Mouse (Mus musculus) right cerebral cortex, postnatal 14 days (tissue): ENCODE data around the gene Adamts2.
A peak's percentile ranks its signal among the peaks of the same experiment; 100 is the strongest.

Source experiments
- DNase-seq: peaks from one replicate; pipeline ENCODE4 v3.0.0; 2022

Gene Adamts2

DNA sequence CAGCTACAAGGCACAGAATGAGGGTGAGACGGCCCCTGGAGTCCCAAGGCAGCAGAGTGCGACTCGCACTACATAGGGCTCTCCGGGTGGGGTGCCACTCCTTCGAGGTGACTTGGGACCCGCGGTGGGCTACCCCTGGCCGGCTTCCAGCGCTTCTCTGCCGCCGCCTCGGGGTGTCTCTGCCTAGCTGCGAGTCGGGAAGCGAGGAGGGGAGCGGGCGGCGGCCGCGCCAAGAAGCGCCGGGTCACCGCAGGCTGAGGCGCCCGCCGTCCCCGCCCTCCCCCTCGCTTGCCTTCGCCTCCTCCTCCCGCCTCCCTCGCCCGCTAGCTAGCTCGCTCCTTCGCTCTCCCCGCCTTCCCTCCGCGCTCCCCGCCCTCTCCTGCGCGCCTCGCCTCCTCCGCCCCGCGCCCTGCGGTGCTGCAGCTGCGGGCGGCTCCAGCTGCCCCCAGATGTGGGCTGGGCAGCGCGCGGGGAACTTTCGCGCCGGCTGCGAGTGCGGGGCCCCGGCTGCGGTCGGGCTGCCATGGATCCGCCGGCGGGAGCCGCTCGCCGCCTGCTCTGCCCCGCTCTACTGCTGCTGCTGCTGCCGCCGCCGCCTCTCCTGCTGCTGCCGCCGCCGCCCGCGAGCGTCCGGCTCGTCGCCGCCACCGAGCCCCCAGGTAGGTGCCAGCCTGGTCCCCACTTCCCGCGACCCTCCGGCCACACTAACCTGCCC, at the start of gene Adamts2:
Gene Adamts2 (plus strand): TSS at position 444 of the 715 bp plus-strand sequence.
- peak; percentile 50 for DNase-seq

DNA sequence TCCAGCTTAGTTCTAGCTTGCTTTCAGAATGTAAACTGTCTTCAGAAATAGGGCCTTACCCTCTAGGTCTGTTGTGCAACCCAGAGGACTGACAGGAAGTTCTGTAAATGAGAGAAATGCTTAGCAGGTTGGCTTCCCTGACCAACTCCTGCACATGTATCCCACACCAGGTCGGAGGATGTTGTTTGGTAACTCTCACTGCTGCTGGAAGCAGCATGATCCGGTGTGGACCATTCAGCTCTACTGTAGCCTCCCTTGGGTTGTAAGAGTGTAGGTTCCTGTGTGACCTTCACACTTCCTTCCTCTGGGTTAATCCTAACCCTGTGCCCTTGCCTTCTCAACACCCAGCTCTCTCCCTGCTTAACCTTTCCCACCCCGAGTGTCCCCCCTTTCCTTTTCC, 44.8 kb upstream of the Adamts2 start:
- DNase-seq = no peak

DNA sequence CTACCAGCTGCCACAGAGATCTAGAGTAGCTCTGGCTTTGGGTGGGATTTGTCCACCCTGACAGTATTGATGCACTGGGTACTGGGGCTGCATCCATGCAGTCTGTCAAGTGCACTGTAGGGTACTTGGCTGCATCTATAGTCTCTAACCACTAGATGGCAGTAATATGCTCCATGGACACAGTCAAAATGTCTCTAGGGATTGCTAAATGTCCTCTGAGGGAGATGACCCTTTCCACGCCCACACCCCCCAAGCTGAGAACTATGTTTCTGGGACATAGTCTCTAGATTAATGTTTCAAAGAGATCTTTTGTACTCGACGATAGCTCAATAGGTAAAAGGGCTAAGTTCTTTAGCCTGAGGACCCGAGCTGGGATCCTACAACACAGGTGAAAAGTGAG, 42.8 kb upstream of the Adamts2 start:
- DNase-seq = no peak

DNA sequence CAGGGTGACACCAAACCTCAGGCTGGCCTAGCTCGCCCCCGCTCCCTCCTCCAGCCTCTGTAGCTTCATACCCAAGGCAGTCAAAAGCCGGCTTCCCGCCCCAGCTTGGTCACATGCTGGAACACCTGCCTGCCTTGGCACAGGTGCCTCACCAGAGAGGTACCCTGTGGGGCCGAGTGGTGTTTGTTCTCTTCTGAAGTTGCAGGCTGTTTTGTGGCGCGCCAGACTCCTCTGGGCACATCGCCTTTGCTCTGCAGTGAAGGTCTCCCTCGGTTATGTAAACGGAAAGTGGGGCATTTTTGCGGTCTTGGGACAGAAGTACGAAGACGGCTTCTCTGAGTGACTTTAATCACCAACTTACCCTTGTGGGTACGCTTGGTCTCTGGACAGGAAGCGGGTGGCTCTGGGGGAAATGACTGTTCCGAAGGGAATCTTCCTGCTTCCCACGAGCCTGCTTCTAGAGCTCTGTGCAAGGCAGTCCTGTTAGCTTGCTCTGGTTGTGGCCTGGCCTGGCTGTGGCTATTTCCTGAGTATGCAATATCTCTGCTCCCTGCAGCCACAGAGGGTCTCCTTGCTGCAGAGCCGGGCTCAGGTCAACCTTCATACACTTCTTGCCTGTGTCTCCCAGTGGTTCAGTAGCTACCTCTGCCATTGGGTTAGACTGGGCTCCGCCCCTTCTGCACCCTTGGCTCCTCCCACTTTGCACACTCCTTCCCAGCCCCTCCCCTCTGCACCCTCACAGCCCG, 36.2 kb upstream of the Adamts2 start:
- DNase-seq = no peak

DNA sequence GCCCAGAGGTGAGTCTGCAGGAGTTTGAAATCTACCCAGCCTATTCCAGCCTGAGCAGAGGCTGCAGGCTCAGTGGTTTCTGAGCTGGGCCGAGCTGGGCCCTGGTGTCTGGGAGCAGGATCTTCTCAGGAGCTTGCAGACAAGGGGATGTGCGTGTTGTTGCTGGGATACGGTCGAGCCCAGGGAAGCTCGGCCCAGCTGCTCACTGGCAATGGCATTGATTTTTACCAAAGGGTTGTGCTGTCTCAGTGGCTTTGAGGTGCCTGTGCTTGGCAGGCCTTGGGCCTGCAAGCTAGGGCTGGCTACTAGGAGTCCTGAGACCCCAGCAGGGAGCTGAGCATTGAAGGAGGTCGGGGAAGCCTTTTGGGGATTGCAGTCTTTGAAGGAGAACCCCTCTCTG, 30.4 kb upstream of the Adamts2 start:
- DNase-seq = no peak

DNA sequence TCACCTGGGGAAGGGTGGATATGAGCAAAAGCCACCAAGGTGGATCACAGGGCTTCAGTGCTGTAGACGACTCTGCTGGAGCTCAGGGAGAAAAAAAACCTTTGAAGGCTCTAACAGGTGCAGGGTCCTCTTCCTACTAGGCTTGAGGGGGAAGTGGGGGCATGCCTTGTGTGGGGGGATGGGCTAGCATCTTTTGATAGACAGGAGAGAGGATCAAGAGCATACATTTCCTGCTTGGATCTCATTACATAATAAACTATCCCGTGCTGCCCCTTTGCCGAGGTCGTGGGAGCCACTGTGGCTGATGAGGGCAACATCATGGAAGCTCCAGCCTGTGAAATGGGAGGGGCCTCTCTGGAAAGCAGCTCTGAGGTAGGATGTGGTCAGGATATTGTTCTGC, 25.4 kb upstream of the Adamts2 start:
- DNase-seq = no peak

DNA sequence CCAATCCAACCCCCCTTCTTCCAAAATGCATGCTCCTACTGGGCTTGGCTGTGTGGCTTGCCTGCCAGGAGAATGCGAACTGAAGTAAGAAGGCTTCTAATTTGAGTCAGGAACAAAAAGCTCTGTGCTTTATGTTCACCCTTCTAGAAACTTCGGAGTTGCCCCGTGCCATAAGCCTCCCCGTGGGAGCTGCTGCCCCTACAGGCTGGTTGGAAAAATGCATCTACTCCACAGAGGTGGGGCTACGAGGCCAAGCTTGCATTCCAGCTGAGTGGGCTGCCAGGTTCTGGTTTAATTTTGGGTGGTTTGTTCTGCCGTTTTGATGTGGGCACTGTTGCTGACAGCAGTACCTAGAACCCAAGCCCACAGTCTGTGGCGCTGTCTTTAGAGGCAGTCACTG, 14.9 kb upstream of the Adamts2 start:
- DNase-seq = peak; percentile 45

DNA sequence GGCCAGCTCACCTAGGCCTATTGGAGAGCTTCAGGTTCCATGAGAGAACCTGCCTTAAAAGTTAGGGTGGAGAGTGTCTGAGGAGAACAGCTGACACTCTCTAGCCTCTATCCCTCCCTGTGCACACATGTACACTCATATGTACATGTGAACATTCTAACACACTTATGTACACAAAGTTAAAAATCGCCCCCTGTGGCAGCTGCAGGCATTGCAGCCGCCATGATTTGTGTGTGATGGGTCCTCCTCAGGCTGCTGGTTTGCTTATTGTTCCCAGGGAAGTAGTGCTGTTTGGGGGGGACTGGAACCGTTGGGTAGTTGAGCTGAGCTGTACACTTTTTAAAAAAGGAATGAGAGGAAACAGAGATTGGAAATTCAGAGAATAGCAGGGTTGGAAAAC, 14.1 kb upstream of the Adamts2 start:
- peak; percentile 61 for DNase-seq

DNA sequence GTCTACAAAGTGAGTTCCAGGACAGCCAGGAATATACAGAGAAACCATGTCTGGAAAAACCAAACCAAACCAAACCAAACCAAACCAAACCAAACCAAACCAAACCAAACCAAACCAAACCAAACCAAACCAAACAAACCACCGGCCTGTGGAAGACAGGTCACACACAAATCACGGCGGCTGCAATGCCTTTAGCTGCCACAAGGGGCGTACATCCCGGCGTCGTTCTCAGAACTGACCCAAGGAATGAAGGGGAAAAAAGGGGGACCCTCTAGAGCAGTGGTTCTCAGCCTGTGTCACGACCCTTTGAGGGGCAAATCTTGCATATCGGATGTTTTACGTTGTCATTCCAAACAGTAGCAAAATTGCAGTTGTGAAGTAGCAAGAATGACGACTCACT, 12.8 kb upstream of the Adamts2 start:
- peak; percentile 43 for DNase-seq

DNA sequence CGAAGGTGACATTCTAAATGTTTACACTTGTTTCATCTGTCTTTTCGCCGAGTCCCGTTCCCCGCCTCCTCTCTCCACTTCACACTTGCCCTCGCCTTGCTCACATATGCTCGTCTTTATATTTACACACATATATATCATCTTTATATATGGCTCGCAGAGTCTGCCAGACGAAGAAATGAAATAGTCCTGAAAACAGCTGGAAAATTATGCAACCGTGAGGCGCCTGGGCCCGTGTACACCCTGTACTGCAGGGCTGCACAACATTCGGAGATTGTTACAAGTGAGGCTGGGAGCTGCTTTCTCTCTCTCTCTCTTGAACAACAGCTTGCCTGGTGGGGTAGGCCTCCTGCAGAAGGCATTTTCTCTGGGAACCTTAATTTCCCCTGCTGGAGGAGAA, 10.8 kb upstream of the Adamts2 start:
- DNase-seq = peak; percentile 13

DNA sequence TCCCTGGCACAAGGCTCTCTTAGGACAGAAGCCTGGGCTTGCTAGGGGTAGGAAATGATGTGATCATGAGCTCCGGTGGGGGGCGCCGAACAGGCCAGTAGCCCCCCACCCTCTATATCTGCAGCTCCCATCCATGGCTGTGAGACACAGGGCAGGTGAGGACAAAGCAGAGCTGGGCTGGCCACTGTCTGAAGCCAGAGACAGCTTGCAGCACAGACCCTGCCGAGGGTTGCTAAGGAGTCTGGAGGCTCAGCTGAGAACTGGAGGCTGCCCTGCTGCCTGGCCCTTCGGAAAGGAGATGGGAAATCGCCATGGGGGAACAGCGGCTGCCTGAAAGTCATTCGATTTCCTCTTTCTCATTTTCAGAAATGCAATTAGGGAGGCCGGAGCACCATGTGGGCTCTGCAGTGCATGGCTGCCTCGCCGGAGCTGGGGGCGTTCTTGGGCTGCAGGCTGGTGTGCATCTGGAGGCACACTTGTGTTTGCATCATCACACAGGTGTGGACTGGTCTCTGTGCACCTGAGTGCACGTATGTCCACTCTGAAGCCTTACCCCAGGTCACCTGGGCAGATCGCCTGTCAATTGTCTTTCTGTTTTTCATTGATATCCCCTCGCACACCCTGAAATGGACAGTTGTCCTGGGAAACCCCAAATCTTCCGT, 8.9 kb upstream of the Adamts2 start:
- peak; percentile 10 for DNase-seq

DNA sequence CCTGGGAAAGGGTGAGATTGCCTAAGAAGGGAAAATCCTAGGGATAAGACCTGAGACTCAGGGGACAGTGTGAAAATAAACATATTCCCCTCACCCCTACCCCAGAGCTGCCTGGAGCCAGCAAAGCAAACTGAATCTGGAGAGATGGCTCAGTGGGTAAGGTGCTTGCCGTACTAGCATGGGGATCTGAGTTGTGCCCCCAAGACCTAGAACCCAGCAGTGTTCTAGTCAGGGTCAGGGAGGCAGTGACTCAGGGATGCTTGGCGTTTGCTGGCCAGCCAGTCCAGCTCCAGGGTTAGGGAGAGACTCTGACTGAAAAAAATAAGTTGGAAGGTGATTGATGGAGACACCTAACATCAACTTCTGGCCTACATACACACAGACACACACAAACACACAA, 5.3 kb upstream of the Adamts2 start:
- no peak for DNase-seq

DNA sequence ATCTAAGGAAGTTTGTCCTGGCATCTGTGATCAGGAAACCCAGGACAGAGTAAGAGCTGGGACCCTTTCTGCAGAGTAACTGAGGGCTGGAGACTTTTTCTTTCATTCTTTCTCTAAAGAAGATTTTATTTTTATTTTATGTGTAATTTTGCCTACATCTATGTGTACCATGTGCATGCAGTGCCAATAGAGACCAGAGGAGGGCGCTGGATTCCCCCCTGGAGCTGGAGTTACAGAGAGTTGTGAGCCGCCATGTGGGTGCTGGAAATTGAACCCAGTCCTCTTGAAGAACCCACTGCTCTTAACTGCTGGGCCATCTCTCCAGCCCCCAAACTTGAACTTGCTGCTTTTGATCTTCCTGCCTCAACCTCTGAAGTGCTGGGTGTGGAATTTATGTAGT, 2.7 kb upstream of the Adamts2 start:
- no peak for DNase-seq

DNA sequence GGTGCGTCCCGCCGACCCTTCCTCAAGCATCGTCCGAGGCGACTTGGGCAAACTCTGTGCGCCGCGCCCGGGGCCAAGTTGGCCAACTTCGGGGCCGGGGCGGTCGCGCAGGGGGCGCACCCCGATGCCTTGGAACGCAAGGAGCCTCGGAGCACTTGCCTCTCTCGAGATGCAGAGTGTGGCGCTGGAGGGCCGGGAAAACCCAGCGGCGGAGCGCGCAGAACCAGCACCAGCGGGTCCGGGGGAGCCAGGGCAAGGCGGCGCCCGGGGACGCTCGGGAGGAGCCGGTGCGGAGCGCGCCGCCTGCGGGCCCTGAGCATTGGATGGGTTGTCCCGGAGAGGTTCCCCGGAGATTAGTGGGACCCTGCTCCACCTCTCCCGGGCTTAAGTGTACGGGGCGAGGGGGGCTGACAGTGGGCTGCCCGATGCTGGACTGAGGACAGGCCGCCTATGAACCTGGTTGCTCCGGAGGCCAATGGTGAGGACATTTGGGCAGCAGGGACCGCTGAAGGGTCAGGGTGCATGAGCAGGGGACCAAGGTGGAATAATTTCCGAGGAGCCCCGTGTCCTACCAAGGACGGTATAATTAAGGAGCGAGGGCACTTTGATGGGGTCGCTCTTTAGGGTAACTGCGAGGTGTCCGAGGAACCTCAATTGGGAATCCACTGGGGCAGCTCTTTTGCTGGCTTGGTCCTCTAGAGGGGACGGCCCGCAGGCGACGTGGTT, 635 bp downstream of the Adamts2 start:
- peak; percentile 45 for DNase-seq

DNA sequence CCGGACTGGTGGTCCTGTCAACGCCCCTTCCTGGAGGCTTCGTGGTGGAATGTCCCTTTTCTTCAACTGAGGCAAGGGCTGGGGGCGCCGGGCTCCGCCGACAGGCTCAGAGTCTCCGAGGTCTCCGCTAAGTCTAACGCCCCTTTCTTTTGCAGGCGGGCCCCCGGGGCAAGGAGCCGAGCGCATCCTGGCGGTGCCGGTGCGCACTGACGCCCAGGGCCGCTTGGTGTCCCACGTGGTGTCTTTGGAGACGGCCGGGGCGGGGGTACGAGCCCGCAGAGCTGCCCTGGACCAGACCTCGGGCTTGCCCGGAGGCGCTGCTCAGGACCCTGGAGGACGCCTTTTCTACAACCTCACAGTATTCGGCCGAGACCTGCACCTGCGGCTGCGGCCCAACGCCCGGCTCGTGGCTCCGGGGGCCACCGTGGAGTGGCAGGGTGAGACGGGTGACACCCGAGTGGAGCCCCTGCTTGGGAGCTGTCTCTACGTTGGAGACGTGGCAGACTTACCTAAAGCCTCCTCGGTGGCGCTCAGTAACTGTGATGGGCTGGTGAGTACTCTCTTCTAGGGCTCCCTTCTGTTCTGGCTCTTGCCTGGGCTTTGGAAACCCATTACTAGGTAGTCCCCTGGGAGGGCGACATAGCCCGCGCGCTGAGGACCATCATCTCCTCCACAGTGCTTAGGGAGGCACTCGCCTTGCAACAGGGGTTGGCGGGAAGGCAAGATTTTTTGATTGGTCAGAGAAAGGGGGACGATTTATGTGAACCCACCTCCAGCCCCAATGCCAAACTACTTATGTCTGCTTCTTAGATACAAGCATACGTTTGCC, 1.4 kb downstream of the Adamts2 start:
- peak; percentile 58 for DNase-seq

DNA sequence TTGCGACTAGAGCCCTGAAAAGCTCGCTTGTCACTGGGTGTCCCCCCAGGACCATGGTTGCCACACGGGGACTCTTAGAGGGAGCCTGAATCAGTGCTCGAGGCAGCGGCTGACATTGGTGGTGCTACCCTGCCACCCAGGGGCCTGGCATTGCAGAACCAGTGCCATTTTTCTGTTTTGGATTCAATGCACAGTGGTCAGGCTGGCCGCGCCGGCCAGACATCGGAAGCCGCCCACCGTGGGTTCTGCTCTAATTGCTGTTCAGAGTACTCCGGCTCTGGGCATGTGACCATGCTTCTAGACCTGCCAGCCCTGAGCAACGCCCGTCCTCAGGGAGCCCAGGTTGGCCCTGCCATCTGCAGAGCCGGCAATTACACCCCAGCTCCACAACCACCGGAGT, 2.5 kb downstream of the Adamts2 start:
- DNase-seq = no peak

DNA sequence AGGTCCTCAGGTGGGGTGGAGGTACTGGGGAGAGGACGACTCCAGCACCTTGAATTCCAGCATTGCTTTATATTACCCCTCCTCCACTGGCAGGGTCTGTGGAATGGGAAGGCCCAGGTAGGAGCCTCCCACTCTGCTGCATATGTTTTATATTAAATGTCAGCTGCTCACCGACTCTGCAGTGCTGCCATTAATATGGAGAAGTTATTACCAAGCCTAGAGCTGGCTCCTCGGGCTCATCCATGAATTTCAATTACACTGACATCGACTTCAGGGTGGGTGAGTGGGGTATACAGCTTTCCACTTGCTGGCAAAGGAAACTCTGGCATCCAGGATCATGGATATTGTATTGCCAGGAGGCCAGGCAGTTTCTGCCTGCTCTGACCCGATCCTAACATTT, 9.3 kb downstream of the Adamts2 start:
- DNase-seq = no peak

DNA sequence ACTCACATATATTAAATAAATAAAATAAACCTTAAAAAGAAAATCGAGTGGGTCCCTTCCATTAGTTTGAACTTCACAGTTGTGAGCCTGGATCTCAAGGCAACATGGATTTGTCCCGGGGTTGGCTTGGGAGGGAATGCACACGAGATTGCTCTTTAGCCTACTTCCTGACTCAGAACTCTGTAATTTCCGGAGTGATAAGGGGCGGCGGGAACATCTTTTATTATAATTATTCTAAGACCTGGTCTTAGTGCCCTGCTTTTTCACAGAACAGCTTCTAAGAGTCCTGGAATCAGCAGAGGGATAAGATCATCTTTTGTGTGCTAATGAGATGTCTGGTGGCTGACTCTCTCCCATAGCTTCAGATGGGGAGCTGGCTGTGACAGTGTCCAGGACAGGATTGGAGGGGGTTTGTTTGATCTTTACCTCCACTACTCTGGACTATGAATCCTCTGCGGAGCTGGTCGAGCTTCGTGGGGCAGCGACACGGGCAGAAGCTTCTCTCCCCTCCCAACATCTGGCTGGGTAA, 15.2 kb downstream of the Adamts2 start:
- no peak for DNase-seq

DNA sequence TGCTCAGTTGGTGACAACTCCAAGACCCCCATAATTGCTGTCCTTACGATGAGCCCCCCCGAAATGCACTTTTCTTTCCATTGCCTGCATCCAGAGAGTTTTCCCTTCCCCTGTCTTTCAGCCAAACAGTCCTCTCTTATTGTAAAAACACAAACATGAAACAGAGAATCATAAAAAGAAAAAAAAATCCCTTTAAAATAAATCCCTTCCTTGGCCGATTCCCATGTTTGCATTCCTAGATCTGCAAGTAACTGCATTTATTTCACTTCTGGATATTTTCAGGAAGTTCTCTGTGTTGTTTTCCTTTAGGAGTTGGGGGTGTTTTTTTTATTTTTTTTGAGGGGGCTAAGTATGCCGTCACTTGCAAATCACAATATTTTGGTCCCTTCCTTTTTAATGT, 19.0 kb downstream of the Adamts2 start:
- DNase-seq = no peak

DNA sequence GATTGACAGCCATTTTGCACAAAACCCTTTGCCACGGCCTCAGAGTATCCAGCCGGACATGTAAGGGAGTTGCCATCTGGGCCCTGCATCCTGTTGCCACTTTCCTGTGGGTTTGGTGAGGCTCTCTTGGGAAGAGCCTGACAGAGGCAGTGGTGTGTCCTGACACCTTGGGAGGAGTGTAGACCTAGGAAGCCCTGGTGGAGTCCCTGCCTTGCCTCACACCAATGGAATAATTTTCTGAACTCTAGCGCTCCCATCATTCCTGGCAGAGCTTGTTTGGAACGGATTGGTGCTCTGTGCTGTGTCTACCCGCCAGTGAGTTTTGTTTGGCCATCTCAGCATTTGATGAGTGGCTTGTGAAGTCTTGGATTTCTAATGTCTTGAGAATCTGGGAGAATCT, 19.5 kb downstream of the Adamts2 start:
- DNase-seq = no peak

DNA sequence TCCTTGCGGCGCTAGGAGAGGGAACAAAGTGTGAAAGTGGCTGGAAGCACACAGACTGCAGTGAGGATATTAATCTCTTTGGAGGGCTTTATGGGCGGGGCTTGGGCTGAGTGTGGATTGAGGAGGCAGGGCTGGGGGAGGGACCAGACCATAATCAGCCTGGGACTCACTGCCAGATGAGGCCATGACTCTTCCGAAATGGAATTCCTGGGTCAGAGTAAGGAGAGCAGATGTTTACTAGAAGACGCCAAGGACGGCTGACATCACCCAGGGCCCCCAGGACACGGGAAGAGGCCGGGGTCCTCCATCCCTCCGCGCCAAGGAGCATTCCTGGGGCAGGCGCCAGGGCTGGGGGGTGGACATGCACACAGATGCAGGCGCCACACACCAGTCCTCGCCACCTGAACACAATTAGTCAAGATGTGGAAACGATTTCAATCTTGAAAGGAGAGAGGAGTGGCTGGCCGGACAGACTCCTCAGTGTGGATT, 20.4 kb downstream of the Adamts2 start:
- DNase-seq = no peak

DNA sequence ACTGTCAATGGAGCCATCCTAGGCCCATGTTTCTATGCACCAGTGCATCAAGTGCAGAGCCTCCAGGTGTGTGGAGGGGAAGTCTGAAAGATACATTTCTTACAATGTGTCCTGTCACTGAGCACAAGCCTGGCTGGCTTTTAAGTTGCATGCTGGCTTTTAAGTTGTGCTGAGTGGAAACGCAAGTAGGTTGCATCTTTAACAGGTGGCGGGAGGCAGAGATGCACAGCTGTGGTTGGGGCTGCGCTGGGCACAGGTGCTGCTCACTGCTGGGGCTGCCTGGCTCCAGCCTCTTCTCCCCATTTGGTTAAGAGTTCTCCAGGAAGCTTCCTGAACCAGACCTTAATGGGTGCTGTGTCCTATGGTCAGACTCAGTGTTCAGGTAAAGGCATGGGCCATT, 21.9 kb downstream of the Adamts2 start:
- DNase-seq = no peak
